Mouse (Mus musculus) kidney, postnatal 14 days (tissue): ENCODE data around the gene Fam193a.

Experiments used
- DNase-seq: peaks from one replicate; pipeline ENCODE4 v3.0.0; 2022; ENCODE audit warnings: mixed read lengths

The Fam193a gene

DNA sequence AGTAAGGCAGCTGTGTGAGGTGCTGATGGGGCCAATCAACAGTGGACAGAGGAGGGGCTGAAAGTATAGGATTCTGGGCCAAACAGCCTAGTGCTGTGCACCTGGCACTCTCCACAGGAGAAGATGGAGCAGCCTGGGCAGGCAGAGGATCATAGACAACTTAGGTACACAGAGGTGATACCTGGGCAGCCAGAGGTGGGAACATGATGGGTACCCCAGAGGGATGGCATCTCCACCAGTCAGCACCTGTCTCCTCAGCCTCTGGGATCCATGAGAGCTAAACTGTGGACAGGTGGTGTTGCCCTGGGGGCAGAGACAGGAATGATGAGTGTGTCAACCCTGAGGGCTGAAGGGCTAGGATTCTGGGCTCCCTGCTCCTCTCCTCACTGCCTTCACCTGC lies 154.8 kb downstream of the Fam193a start:
- DNase-seq = no peak

GRCm38 (mm10) chr5:34525663-34526476 lies 156.1 kb downstream of the Fam193a start, which contains the start of gene Sh3bp2:
TSS of gene Sh3bp2 (plus strand) at chr5:34525838.
- DNase-seq = peak; percentile 97

DNA sequence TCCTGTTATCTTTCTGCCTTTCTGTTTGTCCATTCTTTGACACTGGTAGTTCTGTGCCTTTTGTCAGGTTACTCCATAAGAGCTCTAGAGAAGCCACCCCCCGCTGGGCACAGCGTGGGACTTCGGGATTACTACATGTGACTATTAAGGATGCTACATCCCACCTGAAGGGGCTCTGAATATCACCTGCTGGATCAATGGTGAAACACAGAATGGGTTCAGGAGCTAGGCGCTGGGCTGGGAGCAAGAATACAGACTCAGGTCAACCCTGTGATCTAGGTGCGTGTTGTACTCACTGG lies 156.7 kb downstream of the Fam193a start:
- DNase-seq = no peak

GRCm38 (mm10) chr5:34527352-34527751 lies 157.6 kb downstream of the Fam193a start:
- no peak for DNase-seq

- peak; percentile 15 for DNase-seq
These were observed 159.0 kb downstream of the Fam193a start for GRCm38 (mm10) chr5:34528724-34529123.

DNA sequence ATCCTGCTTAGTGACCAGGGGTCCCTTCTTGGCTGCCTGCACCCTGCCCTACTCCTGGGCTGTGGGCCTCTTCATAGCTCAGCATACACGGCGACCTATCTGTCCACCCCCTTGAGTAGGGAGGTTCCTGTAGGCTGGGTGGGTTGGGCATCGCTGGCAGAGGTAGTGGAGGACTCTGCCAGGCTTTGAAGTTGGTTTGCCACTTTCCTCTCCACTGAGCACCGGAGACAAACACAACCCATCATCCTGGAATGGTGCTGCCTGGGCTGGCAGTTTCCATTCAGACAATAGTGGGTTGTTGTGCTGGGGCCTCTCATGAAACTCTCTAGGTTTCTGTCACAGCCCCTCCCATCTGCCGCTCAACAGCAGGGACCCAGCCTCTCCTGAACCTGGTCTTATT lies 160.4 kb downstream of the Fam193a start:
- DNase-seq = no peak

GRCm38 (mm10) chr5:34530687-34531086 lies 161.0 kb downstream of the Fam193a start:
- DNase-seq = peak; percentile 29

DNA sequence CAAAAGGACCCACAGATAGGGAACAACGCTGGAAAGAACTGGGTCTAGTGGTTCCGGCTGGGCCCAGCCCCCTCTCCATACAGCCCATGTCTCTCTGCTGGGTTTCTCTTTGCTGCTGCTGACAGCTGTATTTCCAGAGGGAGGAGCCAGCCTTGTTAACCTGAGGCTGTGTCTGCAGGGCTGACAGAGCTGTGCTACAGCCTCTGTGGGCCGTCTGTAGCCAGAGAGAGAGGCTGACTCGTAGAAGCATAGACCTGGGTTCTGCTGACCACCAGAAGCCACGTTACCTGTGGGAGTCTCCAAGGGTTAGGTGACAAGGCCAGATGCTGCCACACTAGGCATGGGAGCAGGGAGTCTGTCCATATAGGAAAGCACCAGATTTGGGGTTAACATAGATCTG lies 163.3 kb downstream of the Fam193a start:
- DNase-seq = no peak

- DNase-seq = no peak
These were observed 164.1 kb downstream of the Fam193a start for GRCm38 (mm10) chr5:34533820-34534219.

- no peak for DNase-seq
These were observed 165.2 kb downstream of the Fam193a start for GRCm38 (mm10) chr5:34534776-34535581.

- no peak for DNase-seq
These were observed 166.1 kb downstream of the Fam193a start for GRCm38 (mm10) chr5:34535831-34536230.
